In the genomic region with DNA sequence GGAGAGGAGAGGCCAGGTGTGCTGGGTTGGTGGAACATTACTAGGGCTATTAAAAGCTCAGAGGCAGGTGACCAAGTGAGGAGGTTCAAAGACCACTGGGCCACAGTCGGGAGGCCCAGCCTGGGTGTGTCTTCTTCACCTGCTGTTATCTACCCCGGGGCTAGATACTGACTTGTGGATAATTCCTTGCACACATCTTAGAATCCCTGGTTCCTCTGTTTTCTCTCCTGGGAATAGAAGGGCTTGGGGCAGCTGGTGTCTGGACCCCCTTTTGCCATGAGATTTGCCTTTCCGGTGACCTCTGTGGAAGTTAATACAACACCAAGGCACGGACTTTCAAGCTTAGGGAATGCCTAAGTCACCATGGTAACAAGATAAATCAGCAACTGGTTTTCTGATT, we compare ENCODE assay signal across 22 mouse cellular contexts.
A peak's percentile ranks its signal among the peaks of the same experiment; 100 is the strongest.
DNase-seq lines count a peak whose midpoint lies in the region; ATAC-seq and TF ChIP-seq lines count a peak whose summit lies in the region.
"Had no signal": no experiment of that assay in that cellular context is flagged by ENCODE, and none has a peak within 500 bp of the region (broad histone marks: within the 10 kb centered on the region; RNA-seq: fewer than 3 reads in every experiment).

No protein-coding gene starts in this region.

- H3K27me3 ChIP-seq in hindbrain, embryonic 16.5 days (replicated peaks; ENCODE audit: control insufficient read depth, insufficient read depth, low read length) = no peaks in the 10 kb centered on the region
- H3K27me3 ChIP-seq in hindbrain, embryonic 11.5 days (ENCODE audit: control insufficient read depth, insufficient read depth, low read length) = no peaks in the 10 kb centered on the region
- no peaks in the 10 kb centered on the region for H3K27me3 ChIP-seq in kidney, adult 2 months (replicated peaks; ENCODE audit: control insufficient read depth, insufficient read depth, low read length)
- H3K27me3 ChIP-seq: heart, embryonic 13.5 days; hindbrain, embryonic 15.5 days; lung, embryonic 15.5 days; midbrain, embryonic 12.5 days; neural tube, embryonic 12.5 days had no signal

- intact Hi-C loops in left cerebral cortex, postnatal 14 days (cut with DNase I) = no loop called here

- WGBS in hindbrain, embryonic 16.5 days = 59% methylated on average over 4 of the region's 4 CpGs
- 68% methylated on average over 4 of the region's 4 CpGs for WGBS in hindbrain, embryonic 11.5 days
- 33% methylated on average over 4 of the region's 4 CpGs for WGBS in kidney, adult 2 months

- H3K4me3 ChIP-seq in hindbrain, embryonic 16.5 days (ENCODE audit: low read length) = no peak overlapping the region
- H3K4me3 ChIP-seq in hindbrain, embryonic 11.5 days (ENCODE audit: low read depth, low read length) = no peak overlapping the region
- H3K4me3 ChIP-seq in kidney, adult 2 months (ENCODE audit: insufficient read depth, low read depth, low read length) = no peak overlapping the region
- H3K4me3 ChIP-seq: forebrain, embryonic 12.5 days; gastrocnemius, adult 2 months; heart, embryonic 13.5 days; hindbrain, embryonic 15.5 days; lung, embryonic 15.5 days; midbrain, embryonic 12.5 days; neural tube, embryonic 12.5 days had no signal

- peaks cover 7% of the 10 kb centered on the region for H3K4me1 ChIP-seq in hindbrain, embryonic 16.5 days (ENCODE audit: control insufficient read depth, insufficient read depth, low read depth, low read length)
- no peaks in the 10 kb centered on the region for H3K4me1 ChIP-seq in hindbrain, embryonic 11.5 days (replicated peaks; ENCODE audit: control insufficient read depth, insufficient read depth, low read length)
- peaks cover 36% of the 10 kb centered on the region for H3K4me1 ChIP-seq in kidney, adult 2 months (ENCODE audit: control insufficient read depth, insufficient read depth, low read length)

- H3K9me3 ChIP-seq in hindbrain, embryonic 16.5 days (ENCODE audit: control insufficient read depth, low read length) = no peaks in the 10 kb centered on the region
- no peaks in the 10 kb centered on the region for H3K9me3 ChIP-seq in hindbrain, embryonic 11.5 days (ENCODE audit: control insufficient read depth, low read length)
- H3K9me3 ChIP-seq: hindbrain, embryonic 15.5 days; lung, embryonic 15.5 days; neural tube, embryonic 12.5 days had no signal

- H3K27ac ChIP-seq in hindbrain, embryonic 16.5 days (ENCODE audit: low read depth, low read length) = no peak overlapping the region
- H3K27ac ChIP-seq in hindbrain, embryonic 11.5 days (ENCODE audit: low read depth, low read length) = no peak overlapping the region
- peak overlapping the region; percentile 94 for H3K27ac ChIP-seq in kidney, adult 2 months (ENCODE audit: insufficient read depth, low read depth, low read length)
- H3K27ac ChIP-seq: forebrain, embryonic 12.5 days; gastrocnemius, adult 2 months; heart, embryonic 13.5 days; liver, embryonic 14.5 days; lung, embryonic 15.5 days; macrophage; midbrain, embryonic 12.5 days; neural tube, embryonic 12.5 days had no signal

- TF ChIP-seq POLR2A in kidney, adult 2 months (IDR thresholded peaks at IDR 0.05; ENCODE audit: low read depth, low read length) = no peak

- no peak for TF ChIP-seq CTCF in kidney, adult 2 months (conservative IDR thresholded peaks at IDR 0.05; ENCODE audit: insufficient read depth, insufficient read length, low read depth, low read length)

- no peak for DNase-seq in hindbrain, embryonic 11.5 days (ENCODE audit: low spot score)
- DNase-seq in kidney, adult 2 months = peak; percentile 79
- peak; percentile 34 for DNase-seq in kidney, postnatal 10 days
- peak; percentile 83 for DNase-seq in yolk sac, embryonic 10.5 days (ENCODE audit: low spot score)
- no peak for DNase-seq in urinary bladder, postnatal 4 days (ENCODE audit: low spot score in 2 of 2)
- DNase-seq in left cerebral cortex, postnatal 14 days (ENCODE audit: low spot score in 2 of 2) = no peak
- DNase-seq in heart, postnatal 4 days = no peak
- DNase-seq: adrenal gland, postnatal 36 days; cerebellum, adult 11-12 months; gastrocnemius, adult 2 months; heart, adult 11 months; thymus, postnatal 36 days had no signal

- 0 out of 2 replicates have a peak, but pooled peaks have one; percentile 7 for ATAC-seq in hindbrain, embryonic 16.5 days
- no peak for ATAC-seq in hindbrain, embryonic 11.5 days (ENCODE audit: low FRiP score)

- H3K9ac ChIP-seq in hindbrain, embryonic 16.5 days (ENCODE audit: low read depth, low read length) = no peak overlapping the region
- no peak overlapping the region for H3K9ac ChIP-seq in hindbrain, embryonic 11.5 days (ENCODE audit: low read depth, low read length)
- H3K9ac ChIP-seq: forebrain, embryonic 12.5 days; heart, embryonic 13.5 days; hindbrain, embryonic 15.5 days; liver, embryonic 14.5 days; lung, embryonic 15.5 days; midbrain, embryonic 12.5 days; neural tube, embryonic 12.5 days had no signal

- H3K4me2 ChIP-seq in hindbrain, embryonic 16.5 days (ENCODE audit: low read length) = no peak overlapping the region
- H3K4me2 ChIP-seq in hindbrain, embryonic 11.5 days (replicated peaks; ENCODE audit: low read depth, low read length) = no peak overlapping the region
- H3K4me2 ChIP-seq: forebrain, embryonic 12.5 days; heart, embryonic 13.5 days; hindbrain, embryonic 15.5 days; lung, embryonic 15.5 days; midbrain, embryonic 12.5 days; neural tube, embryonic 12.5 days had no signal

- H3K36me3 ChIP-seq in hindbrain, embryonic 16.5 days (ENCODE audit: control insufficient read depth, insufficient read depth, low read length) = peaks cover 3% of the 10 kb centered on the region; the same call in 1 of the 2 replicates
- H3K36me3 ChIP-seq in hindbrain, embryonic 11.5 days (ENCODE audit: control insufficient read depth, insufficient read depth, low read length) = no peaks in the 10 kb centered on the region
- no peaks in the 10 kb centered on the region; the same call in 1 of the 2 replicates for H3K36me3 ChIP-seq in kidney, adult 2 months (ENCODE audit: control insufficient read depth, insufficient read depth, low read length)
- H3K36me3 ChIP-seq: G1E; heart, embryonic 13.5 days; hindbrain, embryonic 15.5 days; lung, embryonic 15.5 days; midbrain, embryonic 12.5 days; neural tube, embryonic 12.5 days had no signal

Comparison
In these comparisons a context has a peak if more than half of its experiments do, and no peak if none do; other contexts are left out.
1. DNase-seq: peak in kidney, adult 2 months (single experiment), kidney, postnatal 10 days (single experiment) and yolk sac, embryonic 10.5 days (single experiment); none in hindbrain, embryonic 11.5 days (single experiment), urinary bladder, postnatal 4 days (0 of 2), left cerebral cortex, postnatal 14 days (0 of 2) and heart, postnatal 4 days (single experiment).